Mouse (Mus musculus): ENCODE results near the gene Galnt18. TPM values are rescaled to one million over a fixed set of nuclear protein-coding genes. Genes with fewer than 3 reads are reported as not detected.

The Galnt18 gene
- polyA plus RNA-seq, 2 experiments, result 1.0 to 1.1 TPM

DNA sequence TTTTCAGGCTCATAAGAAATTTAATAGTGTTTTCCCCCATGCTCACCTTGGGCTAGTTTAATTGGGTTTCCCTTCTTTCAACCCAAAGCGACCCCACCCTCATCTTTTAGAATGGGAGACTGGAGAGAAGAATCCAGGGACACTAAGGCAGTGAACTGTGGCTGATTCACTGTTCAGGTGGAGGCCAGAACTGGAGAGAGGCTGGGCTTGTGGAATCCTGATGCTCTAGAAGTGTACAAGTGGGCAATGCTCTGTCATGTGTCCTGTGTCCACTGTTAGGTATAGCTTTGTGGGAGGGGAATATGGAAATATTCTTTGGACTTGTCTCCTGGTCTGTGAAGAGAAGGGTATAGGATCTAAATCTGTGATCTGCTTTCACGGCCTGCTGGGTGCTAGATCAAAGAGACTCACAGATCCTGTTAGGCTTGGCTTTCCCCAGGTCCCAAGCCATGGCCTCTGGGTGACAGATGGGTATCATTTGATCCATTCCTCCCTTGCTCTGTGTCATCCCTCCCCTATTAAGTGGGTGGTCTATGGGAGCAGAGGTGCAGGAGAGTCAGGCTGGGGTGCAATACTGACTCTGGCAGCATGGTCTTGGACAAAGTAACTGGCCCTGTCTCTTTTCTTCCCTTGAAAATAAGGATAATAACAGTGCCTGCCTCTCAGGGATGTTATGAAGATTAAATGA is 270.5 kb downstream of the Galnt18 start:
- no peak for DNase-seq (ENCODE audit: low read depth in 3 of 3, low spot score in 3 of 3)
- Histone ChIP-seq H3K9ac (replicated peaks) (no peak overlapping the region), H3K4me1 (replicated peaks; ENCODE audit: control insufficient read depth in 2 of 2, insufficient read depth in 2 of 2, low read length in 1 of 2) (no peaks in the 10 kb centered on the region), H3K4me3 (ENCODE audit: insufficient read depth in 1 of 2, low read depth in 2 of 2, low read length in 2 of 2) (no peak overlapping the region), H3K27me3 (ENCODE audit: control insufficient read depth, insufficient read depth, low read length) (no peaks in the 10 kb centered on the region), H3K27ac (no peak overlapping the region), H3K36me3 (replicated peaks; ENCODE audit: control insufficient read depth, insufficient read depth, low read depth) (no peaks in the 10 kb centered on the region), H3K9me3 (ENCODE audit: control insufficient read depth, low read length) (no peaks in the 10 kb centered on the region), H3K4me2 (ENCODE audit: low read depth) (no peak overlapping the region)
- 37% methylated on average over 2 of the region's 2 CpGs for WGBS (ENCODE audit: insufficient replicate concordance)
- ATAC-seq (ENCODE audit: insufficient read depth), result no peak
- TF ChIP-seq EP300 (IDR thresholded peaks at IDR 0.05; ENCODE audit: low read depth) (no peak), CTCF (IDR thresholded peaks at IDR 0.05; ENCODE audit: low read depth) (no peak)

GRCm38 (mm10) chr7:111500616-111501015 is 279.2 kb downstream of the Galnt18 start:
- no peaks in the 10 kb centered on the region for H3K9me3 ChIP-seq (ENCODE audit: control insufficient read depth, low read length)
- H3K4me3 ChIP-seq (ENCODE audit: insufficient read depth in 1 of 2, low read depth in 2 of 2, low read length in 2 of 2), result no peak overlapping the region
- 45% methylated on average over 2 of the region's 2 CpGs for whole genome bisulfite sequencing (ENCODE audit: insufficient replicate concordance)
- H3K27ac ChIP-seq, result no peak overlapping the region
- H3K4me1 ChIP-seq (replicated peaks; ENCODE audit: control insufficient read depth in 2 of 2, insufficient read depth in 2 of 2, low read length in 1 of 2), result no peaks in the 10 kb centered on the region
- no peak for TF ChIP-seq EP300 (IDR thresholded peaks at IDR 0.05; ENCODE audit: low read depth)
- TF ChIP-seq CTCF (IDR thresholded peaks at IDR 0.05; ENCODE audit: low read depth), result no peak
- ATAC-seq (ENCODE audit: insufficient read depth) (no peak), DNase-seq (ENCODE audit: low read depth in 3 of 3, low spot score in 3 of 3) (no peak)
- H3K4me2 ChIP-seq (ENCODE audit: low read depth), result no peak overlapping the region
- H3K27me3 ChIP-seq (ENCODE audit: control insufficient read depth, insufficient read depth, low read length), result no peaks in the 10 kb centered on the region
- H3K9ac ChIP-seq (replicated peaks), result no peak overlapping the region
- H3K36me3 ChIP-seq (replicated peaks; ENCODE audit: control insufficient read depth, insufficient read depth, low read depth), result no peaks in the 10 kb centered on the region

DNA sequence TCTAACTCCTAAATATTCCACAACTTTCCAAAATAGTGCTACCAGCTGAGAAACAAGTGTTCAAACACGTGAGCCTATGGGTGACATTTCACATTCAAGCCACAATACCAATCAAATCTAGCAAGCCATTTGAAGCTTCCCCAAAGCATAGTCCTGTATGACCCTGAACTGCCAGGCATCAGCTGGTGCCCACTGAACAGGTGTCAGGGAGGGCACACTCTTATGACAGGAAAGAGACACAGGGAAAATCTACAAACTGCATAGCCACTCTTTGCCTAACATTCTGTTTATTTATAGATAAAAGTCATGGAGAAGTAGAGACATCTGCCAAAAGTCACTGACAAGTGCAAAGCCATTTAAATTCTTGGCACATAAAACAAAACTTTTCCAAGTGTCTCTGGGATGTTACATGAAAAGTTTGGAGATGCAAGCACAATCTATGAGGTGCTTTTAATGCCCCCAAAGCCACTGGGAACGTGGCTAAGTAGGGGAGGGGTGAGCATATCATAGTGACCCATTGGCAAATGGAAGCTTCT is 280.5 kb downstream of the Galnt18 start:
- no peak for TF ChIP-seq CTCF (IDR thresholded peaks at IDR 0.05; ENCODE audit: low read depth)
- TF ChIP-seq EP300 (IDR thresholded peaks at IDR 0.05; ENCODE audit: low read depth), result no peak
- Histone ChIP-seq H3K4me3 (ENCODE audit: insufficient read depth in 1 of 2, low read depth in 2 of 2, low read length in 2 of 2) (no peak overlapping the region), H3K4me1 (replicated peaks; ENCODE audit: control insufficient read depth in 2 of 2, insufficient read depth in 2 of 2, low read length in 1 of 2) (no peaks in the 10 kb centered on the region), H3K9me3 (ENCODE audit: control insufficient read depth, low read length) (no peaks in the 10 kb centered on the region), H3K27me3 (ENCODE audit: control insufficient read depth, insufficient read depth, low read length) (no peaks in the 10 kb centered on the region), H3K27ac (no peak overlapping the region), H3K36me3 (replicated peaks; ENCODE audit: control insufficient read depth, insufficient read depth, low read depth) (no peaks in the 10 kb centered on the region), H3K4me2 (ENCODE audit: low read depth) (no peak overlapping the region), H3K9ac (replicated peaks) (no peak overlapping the region)
- no peak for DNase-seq (ENCODE audit: low read depth in 3 of 3, low spot score in 3 of 3)
- ATAC-seq (ENCODE audit: insufficient read depth), result no peak
- WGBS (ENCODE audit: insufficient replicate concordance), result 32% methylated on average over 2 of the region's 2 CpGs

DNA sequence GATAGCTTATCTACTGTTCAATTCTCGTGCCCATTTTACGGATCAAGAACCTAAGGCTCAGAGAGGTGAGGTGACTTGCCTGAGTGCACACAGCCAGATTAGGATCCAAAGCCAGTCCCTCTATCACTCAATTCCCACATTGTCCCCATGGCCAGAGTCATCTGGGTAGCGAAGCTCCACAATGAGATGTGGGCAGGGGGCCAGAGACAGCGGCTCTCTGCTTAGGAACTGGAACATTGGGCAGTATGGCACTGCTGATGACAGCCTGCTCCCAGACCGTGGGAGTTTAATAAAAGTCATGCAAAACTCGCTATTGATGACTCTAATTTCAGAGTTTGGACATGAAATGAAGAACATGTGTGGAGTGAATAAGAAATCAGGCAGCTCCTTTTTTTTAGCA is 282.6 kb downstream of the Galnt18 start:
- Histone ChIP-seq H3K9ac (replicated peaks) (no peak overlapping the region), H3K4me2 (ENCODE audit: low read depth) (no peak overlapping the region), H3K27me3 (ENCODE audit: control insufficient read depth, insufficient read depth, low read length) (no peaks in the 10 kb centered on the region), H3K4me1 (replicated peaks; ENCODE audit: control insufficient read depth in 2 of 2, insufficient read depth in 2 of 2, low read length in 1 of 2) (no peaks in the 10 kb centered on the region), H3K9me3 (ENCODE audit: control insufficient read depth, low read length) (no peaks in the 10 kb centered on the region), H3K4me3 (ENCODE audit: insufficient read depth in 1 of 2, low read depth in 2 of 2, low read length in 2 of 2) (no peak overlapping the region), H3K36me3 (replicated peaks; ENCODE audit: control insufficient read depth, insufficient read depth, low read depth) (no peaks in the 10 kb centered on the region), H3K27ac (no peak overlapping the region)
- ATAC-seq (ENCODE audit: insufficient read depth), result no peak
- 64% methylated on average over 6 of the region's 6 CpGs for WGBS (ENCODE audit: insufficient replicate concordance)
- no peak for TF ChIP-seq EP300 (IDR thresholded peaks at IDR 0.05; ENCODE audit: low read depth)
- TF ChIP-seq CTCF (IDR thresholded peaks at IDR 0.05; ENCODE audit: low read depth), result no peak
- no peak for DNase-seq (ENCODE audit: low read depth in 3 of 3, low spot score in 3 of 3)

- TF ChIP-seq CTCF (IDR thresholded peaks at IDR 0.05; ENCODE audit: low read depth) (no peak), EP300 (IDR thresholded peaks at IDR 0.05; ENCODE audit: low read depth) (no peak)
- 57% methylated on average over 5 of the region's 5 CpGs for WGBS (ENCODE audit: insufficient replicate concordance)
- Histone ChIP-seq H3K36me3 (replicated peaks; ENCODE audit: control insufficient read depth, insufficient read depth, low read depth) (no peaks in the 10 kb centered on the region), H3K27me3 (ENCODE audit: control insufficient read depth, insufficient read depth, low read length) (no peaks in the 10 kb centered on the region), H3K9ac (replicated peaks) (no peak overlapping the region), H3K4me1 (replicated peaks; ENCODE audit: control insufficient read depth in 2 of 2, insufficient read depth in 2 of 2, low read length in 1 of 2) (0 out of 4 replicates have a peak, but pooled peaks cover 0 to 2% of the 10 kb centered on the region in 2 experiments), H3K4me3 (ENCODE audit: insufficient read depth in 1 of 2, low read depth in 2 of 2, low read length in 2 of 2) (no peak overlapping the region), H3K4me2 (ENCODE audit: low read depth) (no peak overlapping the region), H3K27ac (no peak overlapping the region), H3K9me3 (ENCODE audit: control insufficient read depth, low read length) (no peaks in the 10 kb centered on the region)
- ATAC-seq (ENCODE audit: insufficient read depth) (no peak), DNase-seq (ENCODE audit: low read depth in 3 of 3, low spot score in 3 of 3) (no peak)
Observed at GRCm38 (mm10) chr7:111492242-111492949, 287.4 kb downstream of the Galnt18 start.

Data from liver, embryonic 14.5 days (tissue).